Mouse (Mus musculus): ENCODE data around the gene Lrrc4b. TPM values are rescaled to one million over a fixed set of nuclear protein-coding genes. Genes with fewer than 3 reads are reported as not detected.
A peak's percentile ranks its signal among the peaks of the same experiment; 100 is the strongest.

Lrrc4b gene
- polyA plus RNA-seq, 1 experiment, result not detected

DNA sequence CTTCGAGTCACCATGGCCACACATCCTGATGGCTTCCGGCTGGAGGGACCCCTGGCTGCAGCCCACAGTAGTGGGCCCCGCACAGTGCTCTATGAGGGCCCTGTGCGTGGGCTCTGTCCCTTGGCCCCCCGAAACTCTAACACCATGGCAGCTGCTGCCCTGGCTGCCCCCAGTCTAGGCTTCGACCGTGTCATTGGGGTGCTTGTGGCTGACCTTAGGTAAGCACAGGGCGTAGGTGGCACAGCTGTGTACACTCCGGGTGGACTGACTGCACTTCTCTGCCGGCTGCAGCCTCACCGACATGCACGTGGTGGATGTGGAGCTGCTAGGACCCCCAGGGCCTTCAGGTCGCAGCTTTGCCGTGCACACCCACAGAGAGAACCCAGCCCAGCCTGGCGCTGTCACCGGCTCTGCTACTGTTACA lies 38.1 kb downstream of the Lrrc4b start:
- Histone ChIP-seq H3ac (ENCODE audit: control insufficient read depth, insufficient read length, low read depth) (no peak overlapping the region), H3K79me3 (ENCODE audit: low read depth) (no peaks in the 10 kb centered on the region), H3K79me2 (ENCODE audit: control insufficient read depth, insufficient read depth) (no peaks in the 10 kb centered on the region), H3K27me3 (ENCODE audit: control insufficient read depth, insufficient read depth, insufficient read length) (peaks cover 28% of the 10 kb centered on the region), H3K36me3 (ENCODE audit: control insufficient read depth, insufficient read depth) (no peaks in the 10 kb centered on the region), H3K4me3 (ENCODE audit: insufficient read depth, poor library complexity, severe bottlenecking) (no peak overlapping the region)
- TF ChIP-seq CTCF (IDR thresholded peaks at IDR 0.05; ENCODE audit: control insufficient read depth, insufficient read depth, insufficient read length), result no peak
- no peak for TF ChIP-seq MAX (IDR thresholded peaks at IDR 0.05)
- TF ChIP-seq USF1 (IDR thresholded peaks at IDR 0.05; ENCODE audit: low read depth), result no peak
- no peak for TF ChIP-seq MYOD1 (IDR thresholded peaks at IDR 0.05; ENCODE audit: control insufficient read depth, insufficient read length, low read depth)
- no peak for TF ChIP-seq MYOG (IDR thresholded peaks at IDR 0.05; ENCODE audit: control insufficient read depth, extremely low read depth, insufficient read length)
- TF ChIP-seq FOSL1 (IDR thresholded peaks at IDR 0.05; ENCODE audit: insufficient read depth, low read length, poor library complexity, severe bottlenecking), result no peak
- no peak for TF ChIP-seq CEBPB (IDR thresholded peaks at IDR 0.05; ENCODE audit: low read depth)

DNA sequence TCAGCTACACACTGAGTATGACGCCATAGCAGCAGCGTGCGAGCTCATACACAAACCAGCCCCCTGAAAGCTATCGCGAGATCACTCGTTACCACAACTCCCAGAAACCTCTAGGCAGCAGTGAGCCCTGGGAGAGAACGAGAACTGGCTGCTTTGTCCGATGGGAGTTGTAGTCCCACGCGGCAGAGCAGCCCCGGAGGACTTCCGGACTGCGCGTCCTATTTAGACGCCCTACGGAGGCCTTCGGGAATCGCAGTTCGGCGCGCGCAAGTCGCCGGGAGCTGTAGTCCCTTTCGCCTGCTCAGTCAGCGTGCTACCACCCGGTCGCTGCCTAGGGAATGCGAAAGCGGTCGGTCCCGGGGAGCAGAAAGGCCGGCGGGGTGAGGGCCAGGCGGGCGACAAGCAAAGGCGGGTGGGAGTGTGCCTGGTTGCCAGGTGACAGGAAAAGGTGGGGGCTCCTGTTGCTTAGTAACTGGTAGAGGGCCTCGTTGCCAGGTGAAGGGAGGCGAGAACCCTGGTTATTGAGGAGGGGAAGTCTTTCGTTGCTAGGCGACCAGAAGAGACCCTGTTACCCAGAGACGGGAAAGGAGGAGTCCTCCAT lies 39.1 kb downstream of the Lrrc4b start, which contains the start of gene Josd2:
TSS of gene Josd2 (plus strand) at position 170 of the 601 bp plus-strand sequence.
- H3K79me2 ChIP-seq (ENCODE audit: control insufficient read depth, insufficient read depth), result no peaks in the 10 kb centered on the region
- no peaks in the 10 kb centered on the region for H3K36me3 ChIP-seq (ENCODE audit: control insufficient read depth, insufficient read depth)
- peak within 1 kb of the TSS; percentile 63 for H3K4me3 ChIP-seq (ENCODE audit: insufficient read depth, poor library complexity, severe bottlenecking)
- peak within 1 kb of the TSS; percentile 73 for H3ac ChIP-seq (ENCODE audit: control insufficient read depth, insufficient read length, low read depth)
- H3K27me3 ChIP-seq (ENCODE audit: control insufficient read depth, insufficient read depth, insufficient read length), result peaks cover 18% of the 10 kb centered on the region
- TF ChIP-seq MAX (IDR thresholded peaks at IDR 0.05) (peak; percentile 74), MYOD1 (IDR thresholded peaks at IDR 0.05; ENCODE audit: control insufficient read depth, insufficient read length, low read depth) (no peak)
- no peaks in the 10 kb centered on the region for H3K79me3 ChIP-seq (ENCODE audit: low read depth)

DNA sequence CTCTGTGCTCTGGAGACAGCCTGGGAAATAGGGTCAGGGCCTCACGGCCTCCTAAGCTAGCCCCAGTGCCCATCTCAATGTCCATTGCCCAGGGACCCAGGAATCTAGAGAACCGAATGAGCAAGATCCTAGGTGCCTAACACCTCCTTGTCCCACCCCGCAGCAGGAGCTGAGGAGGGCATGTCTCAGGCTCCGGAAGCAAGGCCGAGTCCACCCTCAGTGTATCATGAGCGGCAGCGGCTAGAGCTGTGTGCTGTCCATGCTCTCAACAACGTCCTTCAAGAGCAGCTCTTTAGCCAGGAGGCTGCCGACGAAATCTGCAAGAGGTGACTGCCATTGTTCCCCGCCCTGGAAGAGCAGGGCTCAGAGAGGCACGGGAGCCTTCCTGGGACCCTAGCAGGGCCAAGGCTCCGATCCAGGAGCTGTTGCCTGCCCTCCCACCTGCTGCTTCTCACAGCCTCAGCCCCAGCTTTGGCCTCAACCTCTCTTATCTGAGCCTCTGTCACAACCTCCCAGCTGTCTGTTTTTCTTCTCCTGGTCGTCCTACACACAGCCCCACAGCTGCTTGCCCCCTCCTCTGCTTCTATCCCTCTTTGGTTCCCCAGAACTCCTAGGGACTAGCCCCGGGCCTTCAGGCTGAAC lies 39.9 kb downstream of the Lrrc4b start:
- H3K79me2 ChIP-seq (ENCODE audit: control insufficient read depth, insufficient read depth), result no peaks in the 10 kb centered on the region
- H3K79me3 ChIP-seq (ENCODE audit: low read depth), result no peaks in the 10 kb centered on the region
- TF ChIP-seq MAX (IDR thresholded peaks at IDR 0.05) (no peak), MYOG (IDR thresholded peaks at IDR 0.05; ENCODE audit: control insufficient read depth, extremely low read depth, insufficient read length) (no peak)
- peak overlapping the region; percentile 73 for H3ac ChIP-seq (ENCODE audit: control insufficient read depth, insufficient read length, low read depth)
- H3K4me3 ChIP-seq (ENCODE audit: insufficient read depth, poor library complexity, severe bottlenecking), result peak overlapping the region; percentile 63
- no peaks in the 10 kb centered on the region for H3K36me3 ChIP-seq (ENCODE audit: control insufficient read depth, insufficient read depth)
- peaks cover 10% of the 10 kb centered on the region for H3K27me3 ChIP-seq (ENCODE audit: control insufficient read depth, insufficient read depth, insufficient read length)

DNA sequence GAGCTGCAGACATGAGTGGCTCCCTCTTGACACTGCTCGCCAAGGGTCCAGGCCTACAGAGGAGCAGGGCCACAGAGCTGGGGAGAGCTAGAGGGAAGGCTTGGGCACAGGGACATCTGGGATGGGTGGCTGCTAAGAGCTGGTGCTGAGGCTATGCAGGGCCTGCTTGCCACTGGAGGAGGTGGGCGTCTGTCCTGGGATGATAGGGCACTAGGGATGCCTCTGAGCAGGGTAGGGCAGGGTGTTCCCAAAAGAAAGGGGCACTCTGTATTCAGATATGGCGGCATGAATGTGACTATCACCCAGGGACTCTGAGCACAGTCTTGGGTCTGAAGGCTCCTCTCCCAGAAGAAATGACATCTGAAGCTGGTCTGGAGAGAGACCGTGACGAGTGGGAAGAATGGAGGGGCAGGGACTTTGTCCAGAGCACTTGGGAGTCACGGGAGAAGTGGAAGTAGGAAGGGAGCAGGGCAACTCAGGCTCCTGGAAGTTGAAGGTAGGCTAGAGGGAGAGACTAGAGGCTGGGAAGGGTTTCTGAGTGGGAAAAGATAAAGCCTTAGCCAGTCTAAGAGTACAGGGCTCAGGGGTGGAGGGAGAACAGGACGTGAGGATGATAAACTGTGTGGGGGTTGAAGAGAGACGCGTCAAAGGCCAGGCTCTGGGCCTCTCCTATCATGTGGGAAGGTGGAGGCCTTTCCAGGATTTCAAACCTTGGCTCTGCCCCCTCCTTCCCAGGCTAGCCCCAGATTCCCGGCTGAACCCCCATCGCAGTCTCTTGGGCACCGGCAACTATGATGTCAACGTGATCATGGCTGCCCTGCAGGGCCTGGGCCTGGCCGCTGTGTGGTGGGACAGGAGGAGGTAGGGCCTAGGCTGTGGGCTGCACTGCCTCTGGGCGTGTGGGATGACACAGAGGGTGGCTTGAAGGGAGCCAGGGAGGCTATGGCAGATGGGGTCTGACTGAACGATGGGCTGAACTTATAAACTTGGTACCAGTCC lies 41.2 kb downstream of the Lrrc4b start:
- H3K4me3 ChIP-seq (ENCODE audit: insufficient read depth, poor library complexity, severe bottlenecking), result no peak overlapping the region
- H3K27me3 ChIP-seq (ENCODE audit: control insufficient read depth, insufficient read depth, insufficient read length), result peaks cover 8% of the 10 kb centered on the region
- H3K36me3 ChIP-seq (ENCODE audit: control insufficient read depth, insufficient read depth), result no peaks in the 10 kb centered on the region
- no peaks in the 10 kb centered on the region for H3K79me3 ChIP-seq (ENCODE audit: low read depth)
- no peaks in the 10 kb centered on the region for H3K79me2 ChIP-seq (ENCODE audit: control insufficient read depth, insufficient read depth)
- no peak for TF ChIP-seq MAX (IDR thresholded peaks at IDR 0.05)
- no peak for TF ChIP-seq CEBPB (IDR thresholded peaks at IDR 0.05; ENCODE audit: low read depth)
- no peak for TF ChIP-seq CTCF (IDR thresholded peaks at IDR 0.05; ENCODE audit: control insufficient read depth, insufficient read depth, insufficient read length)
- TF ChIP-seq FOSL1 (IDR thresholded peaks at IDR 0.05; ENCODE audit: insufficient read depth, low read length, poor library complexity, severe bottlenecking), result no peak
- no peak for TF ChIP-seq USF1 (IDR thresholded peaks at IDR 0.05; ENCODE audit: low read depth)
- TF ChIP-seq MYOD1 (IDR thresholded peaks at IDR 0.05; ENCODE audit: control insufficient read depth, insufficient read length, low read depth), result no peak
- no peak for TF ChIP-seq MYOG (IDR thresholded peaks at IDR 0.05; ENCODE audit: control insufficient read depth, extremely low read depth, insufficient read length)
- H3ac ChIP-seq (ENCODE audit: control insufficient read depth, insufficient read length, low read depth), result no peak overlapping the region

DNA sequence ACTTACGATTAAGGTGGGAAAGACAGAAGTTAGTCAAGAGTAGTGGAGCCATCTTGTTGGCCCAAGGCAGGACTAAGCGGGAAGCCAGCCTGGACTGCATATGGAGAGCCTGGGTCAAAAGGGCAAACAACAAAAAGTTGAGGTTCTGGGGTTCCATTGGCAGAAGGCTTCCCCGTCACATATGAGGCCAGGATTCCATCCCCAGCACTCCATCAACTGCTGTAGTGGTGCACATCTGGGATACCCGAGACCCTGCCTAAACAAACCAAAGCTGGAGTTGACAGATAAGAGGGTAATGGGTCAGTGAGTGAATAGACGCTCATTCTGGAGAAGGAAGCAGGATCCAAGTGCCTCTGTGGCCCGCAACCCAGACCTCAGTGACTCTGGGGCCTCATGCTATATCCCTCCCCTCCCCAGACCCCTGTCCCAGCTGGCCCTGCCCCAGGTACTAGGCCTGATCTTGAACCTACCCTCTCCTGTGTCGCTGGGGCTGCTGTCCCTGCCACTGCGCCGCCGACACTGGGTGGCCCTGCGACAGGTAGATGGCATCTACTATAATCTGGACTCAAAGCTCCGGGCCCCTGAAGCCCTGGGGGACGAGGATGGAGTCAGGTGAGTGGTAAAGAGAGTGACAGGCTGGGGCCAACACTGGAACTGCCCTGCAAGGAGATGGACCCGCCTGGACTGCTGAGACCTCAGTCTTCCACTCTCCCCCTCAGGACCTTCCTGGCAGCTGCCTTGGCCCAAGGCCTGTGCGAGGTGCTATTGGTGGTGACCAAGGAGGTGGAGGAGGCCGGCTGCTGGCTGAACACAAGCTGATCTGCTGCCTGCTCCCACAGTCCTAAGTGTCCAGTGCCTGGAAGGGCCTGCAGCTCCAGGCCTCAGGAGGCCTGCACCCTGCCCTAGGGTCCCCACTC lies 42.1 kb downstream of the Lrrc4b start:
- Histone ChIP-seq H3ac (ENCODE audit: control insufficient read depth, insufficient read length, low read depth) (no peak overlapping the region), H3K36me3 (ENCODE audit: control insufficient read depth, insufficient read depth) (no peaks in the 10 kb centered on the region), H3K4me3 (ENCODE audit: insufficient read depth, poor library complexity, severe bottlenecking) (no peak overlapping the region), H3K79me3 (ENCODE audit: low read depth) (no peaks in the 10 kb centered on the region), H3K79me2 (ENCODE audit: control insufficient read depth, insufficient read depth) (no peaks in the 10 kb centered on the region), H3K27me3 (ENCODE audit: control insufficient read depth, insufficient read depth, insufficient read length) (peaks cover 15% of the 10 kb centered on the region)
- TF ChIP-seq CEBPB (IDR thresholded peaks at IDR 0.05; ENCODE audit: low read depth) (no peak), MYOG (IDR thresholded peaks at IDR 0.05; ENCODE audit: control insufficient read depth, extremely low read depth, insufficient read length) (no peak), MYOD1 (IDR thresholded peaks at IDR 0.05; ENCODE audit: control insufficient read depth, insufficient read length, low read depth) (no peak), CTCF (IDR thresholded peaks at IDR 0.05; ENCODE audit: control insufficient read depth, insufficient read depth, insufficient read length) (no peak), MAX (IDR thresholded peaks at IDR 0.05) (no peak), FOSL1 (IDR thresholded peaks at IDR 0.05; ENCODE audit: insufficient read depth, low read length, poor library complexity, severe bottlenecking) (no peak), USF1 (IDR thresholded peaks at IDR 0.05; ENCODE audit: low read depth) (no peak)
